Mouse (Mus musculus) midbrain, embryonic 14.5 days (tissue): ENCODE measurements at regions not wholly inside any gene's neighbourhood (a gene's known extent, or its start where the extent isn't known, plus 50 kb on each side); places are given as distances from the start of the nearest gene placed in this dataset.
A peak's percentile ranks its signal among the peaks of the same experiment; 100 is the strongest.

ENCODE experiments used
- ATAC-seq: fragments of 200-750 bp; cut with Nextera tagmentation; 2 replicates; pipeline ENCODE4 v1.8.0; 2017; ENCODE audit warnings: moderate number of reproducible peaks, moderate library complexity; ENCODE audit not compliant: low FRiP score, low TSS enrichment
- DNase-seq: peaks from one replicate; pipeline ENCODE4 v3.0.0-alpha.2; 2015
- H3K27ac ChIP-seq: fragments of 300-500 bp; sonication (generic); replicated peaks from 2 replicates; pipeline ENCODE4 v1.5.1; 2014; ENCODE audit warnings: mild to moderate bottlenecking, low read depth, low read length, moderate library complexity
- H3K27me3 ChIP-seq: fragments of 300-500 bp; sonication (generic); 2 replicates; pipeline ENCODE4 v1.6.1; 2014; ENCODE audit warnings: low read length, control low read depth, mixed read lengths; ENCODE audit not compliant: control insufficient read depth, insufficient read depth
- H3K36me3 ChIP-seq: fragments of 300-500 bp; sonication (generic); 2 replicates; pipeline ENCODE4 v1.6.1; 2014; ENCODE audit warnings: low read length, control low read depth; ENCODE audit not compliant: control insufficient read depth, insufficient read depth
- H3K4me1 ChIP-seq: fragments of 300-500 bp; sonication (generic); 2 replicates; pipeline ENCODE4 v1.6.1; 2014; ENCODE audit warnings: mild to moderate bottlenecking, antibody characterized with exemption, low read length, control low read depth; ENCODE audit not compliant: control insufficient read depth, insufficient read depth
- H3K4me2 ChIP-seq: fragments of 300-500 bp; sonication (generic); 2 replicates; pipeline ENCODE4 v1.6.1; 2014; ENCODE audit warnings: mild to moderate bottlenecking, low read length, moderate library complexity
- H3K4me3 ChIP-seq: fragments of 300-500 bp; sonication (generic); replicated peaks from 2 replicates; pipeline ENCODE4 v1.5.1; 2014; ENCODE audit warnings: low read depth, low read length
- H3K9ac ChIP-seq: fragments of 300-500 bp; sonication (generic); replicated peaks from 2 replicates; pipeline ENCODE4 v1.6.1; 2014; ENCODE audit warnings: mild to moderate bottlenecking, low read length, moderate library complexity
- H3K9me3 ChIP-seq: fragments of 300-500 bp; sonication (generic); 2 replicates; pipeline ENCODE4 v1.6.1; 2016; ENCODE audit warnings: low read length, control low read depth, mixed read lengths; ENCODE audit not compliant: control insufficient read depth
- WGBS: fragments of 180-500 bp; shearing (Covaris S2); extraction: QIAGEN DNeasy Blood & Tissue Kit; methylation state at CpG from one replicate; pipeline ENCODE4 v1.1.7; 2014; 5-methylcytosine and 5-hydroxymethylcytosine counted together

GRCm38 (mm10) chr1:187448173-187448572 is 160.4 kb upstream of the Esrrg start:
- Histone ChIP-seq H3K27me3 (no peaks in the 10 kb centered on the region), H3K27ac (no peak overlapping the region), H3K9me3 (no peaks in the 10 kb centered on the region), H3K9ac (no peak overlapping the region), H3K4me1 (no peaks in the 10 kb centered on the region), H3K36me3 (no peaks in the 10 kb centered on the region), H3K4me3 (no peak overlapping the region), H3K4me2 (no peak overlapping the region)
- peak; percentile 80 for DNase-seq
- 17% methylated on average over 6 of the region's 6 CpGs for WGBS
- ATAC-seq: no peak; the same call in 1 of the 2 replicates

GRCm38 (mm10) chr1:187450106-187450505 is 158.5 kb upstream of the Esrrg start:
- Histone ChIP-seq H3K4me1 (no peaks in the 10 kb centered on the region), H3K9ac (no peak overlapping the region), H3K4me3 (no peak overlapping the region), H3K36me3 (no peaks in the 10 kb centered on the region), H3K27me3 (no peaks in the 10 kb centered on the region), H3K9me3 (no peaks in the 10 kb centered on the region), H3K27ac (no peak overlapping the region), H3K4me2 (no peak overlapping the region)
- WGBS: 27% methylated on average over 3 of the region's 3 CpGs
- DNase-seq (no peak), ATAC-seq (no peak)

- H3K9ac ChIP-seq: no peak overlapping the region
- ATAC-seq: no peak
- 34% methylated on average over 6 of the region's 6 CpGs for WGBS
- no peak overlapping the region for H3K4me2 ChIP-seq
- H3K27ac ChIP-seq: no peak overlapping the region
- no peaks in the 10 kb centered on the region for H3K4me1 ChIP-seq
- peak; percentile 56 for DNase-seq
- no peaks in the 10 kb centered on the region for H3K9me3 ChIP-seq
- H3K27me3 ChIP-seq: no peaks in the 10 kb centered on the region
- H3K4me3 ChIP-seq: no peak overlapping the region
- H3K36me3 ChIP-seq: no peaks in the 10 kb centered on the region
Observed at GRCm38 (mm10) chr1:187452189-187452588, 156.4 kb upstream of the Esrrg start.

- Histone ChIP-seq H3K27ac (no peak overlapping the region), H3K4me3 (no peak overlapping the region), H3K9me3 (no peaks in the 10 kb centered on the region), H3K36me3 (no peaks in the 10 kb centered on the region), H3K27me3 (no peaks in the 10 kb centered on the region), H3K4me2 (no peak overlapping the region), H3K9ac (no peak overlapping the region), H3K4me1 (no peaks in the 10 kb centered on the region)
- ATAC-seq (no peak), DNase-seq (peak; percentile 23)
- WGBS: 62% methylated on average over 5 of the region's 5 CpGs
Observed at GRCm38 (mm10) chr1:187454431-187454830, 154.2 kb upstream of the Esrrg start.

GRCm38 (mm10) chr1:187484821-187485220 is 123.8 kb upstream of the Esrrg start:
- Histone ChIP-seq H3K4me3 (no peak overlapping the region), H3K4me2 (no peak overlapping the region), H3K9ac (no peak overlapping the region), H3K36me3 (no peaks in the 10 kb centered on the region), H3K4me1 (no peaks in the 10 kb centered on the region), H3K27me3 (no peaks in the 10 kb centered on the region), H3K9me3 (no peaks in the 10 kb centered on the region), H3K27ac (no peak overlapping the region)
- ATAC-seq (no peak), DNase-seq (no peak)
- 79% methylated on average over 2 of the region's 2 CpGs for WGBS

GRCm38 (mm10) chr1:187487948-187488690 is 120.5 kb upstream of the Esrrg start:
- no peaks in the 10 kb centered on the region for H3K4me1 ChIP-seq
- no peak overlapping the region for H3K9ac ChIP-seq
- no peak overlapping the region for H3K4me2 ChIP-seq
- no peak overlapping the region for H3K4me3 ChIP-seq
- H3K9me3 ChIP-seq: no peaks in the 10 kb centered on the region
- no peak overlapping the region for H3K27ac ChIP-seq
- peak; percentile 2 for DNase-seq
- H3K27me3 ChIP-seq: no peaks in the 10 kb centered on the region
- H3K36me3 ChIP-seq: no peaks in the 10 kb centered on the region
- 82% methylated on average over 13 of the region's 13 CpGs for WGBS
- ATAC-seq: no peak

GRCm38 (mm10) chr1:187489452-187489851 is 119.1 kb upstream of the Esrrg start:
- Histone ChIP-seq H3K4me3 (no peak overlapping the region), H3K36me3 (no peaks in the 10 kb centered on the region), H3K4me1 (no peaks in the 10 kb centered on the region), H3K27ac (no peak overlapping the region), H3K27me3 (no peaks in the 10 kb centered on the region), H3K9me3 (no peaks in the 10 kb centered on the region), H3K4me2 (no peak overlapping the region), H3K9ac (no peak overlapping the region)
- 86% methylated on average over 3 of the region's 3 CpGs for WGBS
- no peak for DNase-seq
- no peak for ATAC-seq

GRCm38 (mm10) chr1:187505368-187505767 is 103.2 kb upstream of the Esrrg start:
- no peak for ATAC-seq
- no peak overlapping the region for H3K4me2 ChIP-seq
- 73% methylated on average over 9 of the region's 9 CpGs for WGBS

GRCm38 (mm10) chr1:187507217-187507616 is 101.4 kb upstream of the Esrrg start:
- no peak for ATAC-seq

More at GRCm38 (mm10) chr1:187505368-187505767, 103.2 kb upstream of the Esrrg start:
- H3K9me3 ChIP-seq: no peaks in the 10 kb centered on the region
- no peaks in the 10 kb centered on the region for H3K4me1 ChIP-seq
- no peaks in the 10 kb centered on the region for H3K27me3 ChIP-seq
- H3K36me3 ChIP-seq: no peaks in the 10 kb centered on the region
- no peak overlapping the region for H3K4me3 ChIP-seq
- no peak overlapping the region for H3K27ac ChIP-seq
- no peak overlapping the region for H3K9ac ChIP-seq
- no peak for DNase-seq

More at GRCm38 (mm10) chr1:187507217-187507616, 101.4 kb upstream of the Esrrg start:
- H3K36me3 ChIP-seq: no peaks in the 10 kb centered on the region
- H3K9ac ChIP-seq: no peak overlapping the region
- H3K4me1 ChIP-seq: no peaks in the 10 kb centered on the region
- WGBS: 91% methylated on average over 6 of the region's 6 CpGs
- H3K27me3 ChIP-seq: no peaks in the 10 kb centered on the region
- no peak overlapping the region for H3K4me2 ChIP-seq
- no peak overlapping the region for H3K4me3 ChIP-seq
- no peaks in the 10 kb centered on the region for H3K9me3 ChIP-seq
- H3K27ac ChIP-seq: no peak overlapping the region
- no peak for DNase-seq
